Mouse (Mus musculus): ENCODE results near the gene Lgals4. TPM values are rescaled to one million over a fixed set of nuclear protein-coding genes. Genes with fewer than 3 reads are reported as not detected.

The Lgals4 gene
- total RNA-seq, 2 experiments from 2014 or later = 7.0 to 22.9 TPM

Other genes starting within 250 kb of the Lgals4 start
- gene Samd4b, start 235.7 kb upstream of the Lgals4 start, total RNA-seq (2015) = 20.7 TPM in 2 replicates
- gene Samd4b, start 235.7 kb upstream of the Lgals4 start, total RNA-seq (2017) = 2.7 and 4.3 TPM in 2 replicates
- gene Pak4, start 235.7 kb upstream of the Lgals4 start, total RNA-seq (2015) = 5.6 and 6.4 TPM in 2 replicates
- 3.3 and 3.9 TPM in 2 replicates for gene Pak4, start 235.7 kb upstream of the Lgals4 start, total RNA-seq (2017)
- gene Acp7, start 202.5 kb upstream of the Lgals4 start, total RNA-seq (2015) = not detected in 2 replicates
- gene Acp7, start 202.5 kb upstream of the Lgals4 start, total RNA-seq (2017) = not detected in 2 replicates
- 1.1 and 1.4 TPM in 2 replicates for gene Fbxo27, start 141.0 kb upstream of the Lgals4 start, total RNA-seq (2015)
- gene Fbxo27, start 141.0 kb upstream of the Lgals4 start, total RNA-seq (2017) = 0.24 and 0.75 TPM in 2 replicates
- 1.6 and 2.2 TPM in 2 replicates for gene Fbxo17, start 117.0 kb upstream of the Lgals4 start, total RNA-seq (2015)
- 1.7 and 4.1 TPM in 2 replicates for gene Fbxo17, start 117.0 kb upstream of the Lgals4 start, total RNA-seq (2017)
- 104 and 122 TPM in 2 replicates for gene Mrps12, start 92.0 kb upstream of the Lgals4 start, total RNA-seq (2015)
- gene Mrps12, start 92.0 kb upstream of the Lgals4 start, total RNA-seq (2017) = 44.1 and 59.1 TPM in 2 replicates
- 8.1 and 8.8 TPM in 2 replicates for gene Sars2, start 91.9 kb upstream of the Lgals4 start, total RNA-seq (2015)
- gene Sars2, start 91.9 kb upstream of the Lgals4 start, total RNA-seq (2017) = 13.5 and 15.7 TPM in 2 replicates
- not detected in 2 replicates for gene Ccer2, start 77.7 kb upstream of the Lgals4 start, total RNA-seq (2015)
- gene Ccer2, start 77.7 kb upstream of the Lgals4 start, total RNA-seq (2017) = not detected in 2 replicates
- 41.4 and 47.5 TPM in 2 replicates for gene Sirt2, start 67.1 kb upstream of the Lgals4 start, total RNA-seq (2015)
- 19.2 and 21.1 TPM in 2 replicates for gene Sirt2, start 67.1 kb upstream of the Lgals4 start, total RNA-seq (2017)
- 14.7 and 18.4 TPM in 2 replicates for gene Nfkbib, start 66.3 kb upstream of the Lgals4 start, total RNA-seq (2015)
- 12.3 and 15.7 TPM in 2 replicates for gene Nfkbib, start 66.3 kb upstream of the Lgals4 start, total RNA-seq (2017)
- gene Rinl, start 44.9 kb upstream of the Lgals4 start, total RNA-seq (2015) = 47.6 and 48.3 TPM in 2 replicates
- 53.9 and 56.3 TPM in 2 replicates for gene Rinl, start 44.9 kb upstream of the Lgals4 start, total RNA-seq (2017)
- 419 and 433 TPM in 2 replicates for gene Hnrnpl, start 25.3 kb upstream of the Lgals4 start, total RNA-seq (2015)
- 342 and 343 TPM in 2 replicates for gene Hnrnpl, start 25.3 kb upstream of the Lgals4 start, total RNA-seq (2017)
- gene Ech1, start 8.6 kb upstream of the Lgals4 start, total RNA-seq (2015) = 139 and 180 TPM in 2 replicates
- gene Ech1, start 8.6 kb upstream of the Lgals4 start, total RNA-seq (2017) = 93.3 and 110 TPM in 2 replicates
- 0.52 TPM in 1 of 2 replicates, not detected in the other for gene Lgals7, start 30.0 kb downstream of the Lgals4 start, total RNA-seq (2015)
- gene Lgals7, start 30.0 kb downstream of the Lgals4 start, total RNA-seq (2017) = not detected in 2 replicates
- not detected in 2 replicates for gene Capn12, start 47.6 kb downstream of the Lgals4 start, total RNA-seq (2015)
- 0.24 TPM in 1 of 2 replicates, not detected in the other for gene Capn12, start 47.6 kb downstream of the Lgals4 start, total RNA-seq (2017)
- 86.4 and 87.2 TPM in 2 replicates for gene Actn4, start 128.5 kb downstream of the Lgals4 start, total RNA-seq (2015)
- 47.1 and 49.5 TPM in 2 replicates for gene Actn4, start 128.5 kb downstream of the Lgals4 start, total RNA-seq (2017)
- 248 and 305 TPM in 2 replicates for gene Eif3k, start 148.0 kb downstream of the Lgals4 start, total RNA-seq (2015)
- 384 and 406 TPM in 2 replicates for gene Eif3k, start 148.0 kb downstream of the Lgals4 start, total RNA-seq (2017)
- gene Map4k1, start 148.2 kb downstream of the Lgals4 start, total RNA-seq (2015) = 38.5 and 49.8 TPM in 2 replicates
- gene Map4k1, start 148.2 kb downstream of the Lgals4 start, total RNA-seq (2017) = 62.8 and 65.6 TPM in 2 replicates